Mouse (Mus musculus) cerebellum, adult 2 months (tissue): ENCODE measurements around the gene Eno1. TPM values are rescaled to one million over a fixed set of nuclear protein-coding genes. Genes with fewer than 3 reads are reported as not detected.

Experiments used
- DNase-seq, 2 experiments: peaks; one replicate each; pipeline ENCODE4 v3.0.0; 2021
- H3K27ac ChIP-seq: fragments of 200-500 bp; 2 replicates; pipeline ENCODE4 v1.5.1; 2012; ENCODE audit warnings: low read length, control low read depth, inconsistent platforms; ENCODE audit not compliant: insufficient read depth
- H3K27me3 ChIP-seq: fragments of 200-500 bp; 2 replicates; pipeline ENCODE4 v1.6.1; 2012; ENCODE audit warnings: inconsistent platforms, mild to moderate bottlenecking, low read length, moderate library complexity; ENCODE audit not compliant: control insufficient read depth, insufficient read depth
- H3K4me1 ChIP-seq: fragments of 200-500 bp; 2 replicates; pipeline ENCODE4 v1.6.1; 2011; ENCODE audit warnings: low read length; ENCODE audit not compliant: control insufficient read depth, insufficient read depth
- H3K4me3 ChIP-seq: fragments of 200-500 bp; replicated peaks from 2 replicates; pipeline ENCODE3; 2011; ENCODE audit warnings: mild to moderate bottlenecking, low read depth, low read length, control low read depth; ENCODE audit not compliant: insufficient read depth
- CTCF ChIP-seq: fragments of 200-500 bp; IDR thresholded peaks from 2 replicates; pipeline ENCODE4 v1.5.1; 2011; ENCODE audit warnings: low read depth, mild to moderate bottlenecking, control low read depth, low read length, moderate library complexity, borderline replicate concordance; ENCODE audit not compliant: insufficient read depth
- POLR2A ChIP-seq: fragments of 200-500 bp; IDR thresholded peaks from 2 replicates; pipeline ENCODE4 v1.6.1; 2011; ENCODE audit warnings: low read length, control low read depth, borderline replicate concordance; ENCODE audit not compliant: insufficient read depth
- WGBS: fragments of 180-500 bp; shearing (Covaris S2); methylation state at CpG from one replicate; pipeline ENCODE4 v1.1.7; 2018; 5-methylcytosine and 5-hydroxymethylcytosine counted together
- polyA plus RNA-seq: library from polyadenylated mRNA; depleted of rRNA; stranded (reverse); fragments of >200 nt; gene quantifications from 2 replicates; pipeline ENCODE4 v1.2.3, GENCODE M21; 2012

The Eno1 gene
- polyA plus RNA-seq, 1 experiment = 918 TPM

- H3K27ac ChIP-seq = no peak overlapping the region
- no peak overlapping the region for H3K4me3 ChIP-seq
- H3K27me3 ChIP-seq = no peaks in the 10 kb centered on the region
- TF ChIP-seq CTCF (no peak), POLR2A (no peak)
- 43% methylated on average over 11 of the region's 15 CpGs for WGBS
- DNase-seq = no peak
- peaks cover 37% of the 10 kb centered on the region for H3K4me1 ChIP-seq
These were observed 6.7 kb upstream of the Eno1 start for GRCm38 (mm10) chr4:150229747-150230390.

DNA sequence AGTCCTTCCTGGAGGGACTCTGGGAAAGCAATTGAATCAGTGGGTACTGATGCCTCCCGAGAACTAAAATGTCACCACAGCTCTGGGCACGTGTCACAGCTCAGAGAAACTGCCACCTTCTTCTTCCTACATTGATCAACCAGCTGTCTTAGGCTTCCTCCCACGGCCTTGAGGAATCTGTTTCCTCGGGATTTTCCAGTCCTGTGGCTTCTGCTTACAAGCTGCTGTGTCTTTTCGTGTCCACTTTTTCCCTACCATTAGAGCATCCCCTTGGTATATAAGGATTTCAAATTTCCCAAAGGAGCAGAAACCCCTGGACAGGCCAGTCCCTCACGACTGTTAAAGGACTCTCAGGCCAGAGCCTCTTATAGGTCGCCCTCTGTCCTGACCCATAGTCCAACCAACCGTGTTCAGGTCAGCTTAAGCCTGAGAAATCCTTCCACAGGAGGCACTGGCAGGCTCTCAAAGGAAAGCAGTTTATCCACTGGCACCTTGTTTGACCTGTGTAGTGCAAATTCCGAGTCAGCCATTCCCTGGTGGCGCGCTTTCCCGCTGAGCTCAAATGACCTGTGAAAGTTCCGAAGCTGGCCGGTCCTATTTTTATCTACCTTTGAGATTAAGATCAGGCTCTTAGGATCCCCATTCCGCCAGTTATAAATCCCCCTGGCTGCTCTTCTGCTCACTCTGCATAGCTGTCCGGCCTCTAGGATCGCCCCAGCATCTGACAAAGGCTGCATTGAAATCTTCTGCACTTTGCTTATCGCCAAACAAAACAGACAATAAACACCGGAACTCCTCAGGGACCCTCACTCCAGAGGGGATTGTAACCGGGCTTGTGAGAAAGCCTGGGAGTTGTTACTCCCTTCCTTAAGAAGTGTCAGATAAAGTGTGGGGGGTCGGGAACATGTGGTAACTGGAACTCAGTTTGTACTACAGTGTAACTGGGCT is 5.8 kb upstream of the Eno1 start:
- peaks cover 37% of the 10 kb centered on the region for H3K4me1 ChIP-seq
- TF ChIP-seq CTCF = no peak
- WGBS = 29% methylated on average over 21 of the region's 21 CpGs
- H3K27ac ChIP-seq = no peak overlapping the region
- peak; percentile 50 to 59 for DNase-seq
- no peak overlapping the region for H3K4me3 ChIP-seq
- no peaks in the 10 kb centered on the region for H3K27me3 ChIP-seq

- 30% methylated on average over 8 of the region's 8 CpGs for WGBS
- peaks cover 34% of the 10 kb centered on the region for H3K4me1 ChIP-seq
- peak; percentile 76 to 86 for DNase-seq
- no peak overlapping the region for H3K27ac ChIP-seq
- TF ChIP-seq CTCF (no peak), POLR2A (no peak)
- no peak overlapping the region for H3K4me3 ChIP-seq
- no peaks in the 10 kb centered on the region for H3K27me3 ChIP-seq
These were observed 4.7 kb upstream of the Eno1 start for GRCm38 (mm10) chr4:150231871-150232270.

DNA sequence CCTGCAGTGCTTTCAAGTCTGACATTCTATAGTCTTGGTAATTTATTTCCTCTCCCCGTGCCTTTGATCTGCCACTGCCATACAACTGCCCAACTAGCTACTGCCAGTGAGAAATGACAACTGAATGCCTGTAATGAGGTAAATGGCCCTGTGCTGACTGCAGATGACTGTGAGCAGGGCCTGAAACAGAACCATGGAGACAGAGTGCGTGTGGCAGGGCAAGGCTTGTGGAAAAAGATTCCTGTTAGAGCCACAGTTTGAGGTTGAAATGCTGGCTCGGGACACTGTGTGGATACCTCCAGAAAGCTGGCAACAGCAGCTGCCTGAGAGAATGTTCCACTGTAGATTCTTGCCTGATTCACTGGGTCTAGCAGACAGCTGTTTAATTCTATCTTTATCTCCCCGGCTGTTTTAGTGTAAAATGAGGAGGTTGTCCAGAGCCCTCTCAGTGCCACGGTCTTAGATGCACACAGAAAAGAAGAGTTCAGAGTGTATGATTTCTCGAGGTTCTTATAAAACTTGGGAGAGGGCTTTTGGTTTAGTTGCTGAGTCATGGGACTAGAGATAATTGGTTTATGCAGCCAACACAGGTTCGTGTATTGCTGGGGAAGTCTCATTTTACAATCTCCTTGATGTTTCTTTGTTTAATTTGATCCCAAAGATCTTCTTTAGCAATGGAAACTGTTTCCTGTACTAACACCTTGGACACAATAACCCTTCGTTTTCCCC is 1.8 kb upstream of the Eno1 start:
- TF ChIP-seq CTCF (no peak), POLR2A (no peak)
- Histone ChIP-seq H3K4me3 (no peak overlapping the region), H3K27ac (no peak overlapping the region), H3K4me1 (peaks cover 27% of the 10 kb centered on the region), H3K27me3 (no peaks in the 10 kb centered on the region)
- 78% methylated on average over 8 of the region's 8 CpGs for WGBS
- DNase-seq = no peak

- H3K27me3 ChIP-seq = no peaks in the 10 kb centered on the region
- no peak overlapping the region for H3K27ac ChIP-seq
- H3K4me3 ChIP-seq = no peak overlapping the region
- 92% methylated on average over 4 of the region's 4 CpGs for WGBS
- no peak for DNase-seq
- peaks cover 25% of the 10 kb centered on the region for H3K4me1 ChIP-seq
- no peak for TF ChIP-seq CTCF
- no peak for TF ChIP-seq POLR2A
These were observed 936 bp upstream of the Eno1 start for GRCm38 (mm10) chr4:150235585-150235984.

- H3K27ac ChIP-seq = peak overlapping the region; percentile 86; the same call in 1 of the 2 replicates
- no peak for DNase-seq
- no peak for TF ChIP-seq POLR2A
- TF ChIP-seq CTCF = no peak
- WGBS = 80% methylated on average over 8 of the region's 8 CpGs
- H3K4me3 ChIP-seq = peak overlapping the region; percentile 75
- no peaks in the 10 kb centered on the region for H3K27me3 ChIP-seq
- peaks cover 22% of the 10 kb centered on the region for H3K4me1 ChIP-seq
These were observed 490 bp upstream of the Eno1 start for GRCm38 (mm10) chr4:150236031-150236430.

DNA sequence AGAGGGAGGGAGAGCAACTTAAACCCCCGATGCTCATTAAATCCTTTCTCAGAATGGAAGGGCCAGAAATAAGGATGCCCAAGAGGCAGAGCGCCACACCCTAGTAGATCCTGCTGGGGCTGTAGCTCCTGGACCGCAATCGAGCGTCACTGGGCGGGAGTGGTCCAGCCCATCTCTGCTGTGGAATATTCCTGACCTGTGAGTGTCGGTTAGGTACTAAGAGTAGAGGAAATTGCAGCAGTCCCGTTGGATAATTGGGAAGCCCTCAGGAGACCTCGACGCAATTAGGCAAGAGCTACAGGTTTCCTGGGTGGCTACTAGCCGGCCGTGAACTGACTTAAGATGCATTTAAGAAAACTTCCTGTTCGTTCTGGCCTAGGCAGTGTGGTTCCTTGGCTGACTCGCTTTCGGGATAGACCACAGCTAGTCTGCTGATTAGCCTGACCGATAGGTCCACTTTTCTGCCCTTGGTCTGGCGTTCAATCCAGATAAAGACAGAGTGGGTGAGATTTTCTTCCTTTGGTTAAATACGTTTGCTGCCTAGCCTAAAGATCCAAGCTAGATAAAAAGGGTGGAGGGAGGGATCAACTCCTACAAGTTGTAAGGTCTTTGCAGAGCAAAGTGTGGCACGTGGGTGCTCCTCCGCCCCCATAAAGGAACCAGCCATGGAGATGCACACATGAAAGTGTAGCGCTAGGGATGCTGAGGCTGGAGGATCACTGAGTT is 1.3 kb downstream of the Eno1 start:
- TF ChIP-seq CTCF (no peak), POLR2A (no peak)
- peak overlapping the region; percentile 75 for H3K4me3 ChIP-seq
- peak overlapping the region; percentile 69 for H3K27ac ChIP-seq
- WGBS = 2% methylated on average over 21 of the region's 21 CpGs
- H3K4me1 ChIP-seq = peaks cover 14% of the 10 kb centered on the region
- DNase-seq = peak in 1 of 2 experiments; percentile 49
- H3K27me3 ChIP-seq = no peaks in the 10 kb centered on the region
